Mouse (Mus musculus): Measurements from ENCODE around the gene Zfp553. TPM values are rescaled to one million over a fixed set of nuclear protein-coding genes. Genes with fewer than 3 reads are reported as not detected.

Gene Zfp553
- polyA plus RNA-seq, 1 experiment = 6.6 TPM

DNA sequence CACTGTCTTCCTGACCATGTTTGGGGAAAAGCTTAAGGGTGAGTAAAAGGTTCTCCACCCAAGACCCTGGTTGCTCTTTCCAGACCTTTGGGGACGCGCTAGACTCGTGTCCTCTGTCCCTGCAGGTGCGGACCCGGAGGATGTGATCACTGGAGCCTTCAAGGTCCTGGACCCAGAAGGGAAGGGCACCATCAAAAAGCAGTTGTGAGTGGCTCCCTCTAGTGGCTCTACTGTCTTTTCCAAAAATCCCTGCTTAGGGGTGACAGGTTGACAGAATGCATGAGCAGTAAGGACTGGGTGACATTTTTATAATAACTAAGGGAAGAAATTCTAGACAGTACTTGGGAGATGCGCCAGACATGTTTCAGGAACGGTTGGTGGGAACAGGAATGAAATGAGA lies 19.4 kb upstream of the Zfp553 start:
- Histone ChIP-seq H3K27ac (ENCODE audit: control insufficient read depth, insufficient read depth, low read depth, low read length, poor library complexity) (no peak overlapping the region), H3K4me3 (replicated peaks; ENCODE audit: control insufficient read depth, low read depth, low read length) (no peak overlapping the region), H3K4me1 (ENCODE audit: control insufficient read depth, insufficient read depth, low read length) (peaks cover 10% of the 10 kb centered on the region; the same call in 1 of the 2 replicates)
- WGBS = 32% methylated on average over 7 of the region's 7 CpGs
- TF ChIP-seq POLR2A (IDR thresholded peaks at IDR 0.05; ENCODE audit: borderline replicate concordance, control insufficient read depth, low read depth, low read length) = no peak
- TF ChIP-seq CTCF (IDR thresholded peaks at IDR 0.05; ENCODE audit: control insufficient read depth, insufficient read depth, low read length) = peak; percentile 71

DNA sequence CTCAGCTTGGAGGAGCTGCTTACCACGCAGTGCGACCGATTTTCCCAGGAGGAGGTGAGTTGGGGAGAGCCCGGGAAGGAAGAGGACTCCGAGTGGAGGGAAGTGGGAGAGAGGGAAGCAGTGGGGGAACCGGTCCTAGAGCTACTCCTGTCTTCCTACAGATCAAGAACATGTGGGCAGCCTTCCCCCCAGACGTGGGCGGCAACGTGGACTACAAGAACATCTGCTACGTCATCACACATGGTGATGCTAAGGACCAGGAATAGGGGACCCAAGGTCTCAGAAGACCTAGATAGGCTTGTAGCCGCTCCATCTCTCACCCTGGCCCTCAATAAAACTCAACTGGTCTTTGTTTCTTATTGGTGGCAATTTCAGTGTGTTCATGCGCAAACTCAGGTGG lies 18.9 kb upstream of the Zfp553 start:
- TF ChIP-seq CTCF (IDR thresholded peaks at IDR 0.05; ENCODE audit: control insufficient read depth, insufficient read depth, low read length) (peak; percentile 12; the same call in 1 of the 2 replicates), POLR2A (IDR thresholded peaks at IDR 0.05; ENCODE audit: borderline replicate concordance, control insufficient read depth, low read depth, low read length) (no peak)
- 79% methylated on average over 12 of the region's 12 CpGs for WGBS

GRCm38 (mm10) chr7:127214521-127214920 lies 18.3 kb upstream of the Zfp553 start:
- Histone ChIP-seq H3K4me3 (replicated peaks; ENCODE audit: control insufficient read depth, low read depth, low read length) (no peak overlapping the region), H3K27ac (ENCODE audit: control insufficient read depth, insufficient read depth, low read depth, low read length, poor library complexity) (no peak overlapping the region), H3K4me1 (ENCODE audit: control insufficient read depth, insufficient read depth, low read length) (peaks cover 14% of the 10 kb centered on the region)
- WGBS = 92% methylated on average over 20 of the region's 21 CpGs
- no peak for TF ChIP-seq CTCF (IDR thresholded peaks at IDR 0.05; ENCODE audit: control insufficient read depth, insufficient read depth, low read length)
- no peak for TF ChIP-seq POLR2A (IDR thresholded peaks at IDR 0.05; ENCODE audit: borderline replicate concordance, control insufficient read depth, low read depth, low read length)

More for the DNA sequence above, 18.9 kb upstream of the Zfp553 start:
- H3K4me3 ChIP-seq (replicated peaks; ENCODE audit: control insufficient read depth, low read depth, low read length) = no peak overlapping the region
- no peak overlapping the region for H3K27ac ChIP-seq (ENCODE audit: control insufficient read depth, insufficient read depth, low read depth, low read length, poor library complexity)
- peaks cover 12% of the 10 kb centered on the region for H3K4me1 ChIP-seq (ENCODE audit: control insufficient read depth, insufficient read depth, low read length)

DNA sequence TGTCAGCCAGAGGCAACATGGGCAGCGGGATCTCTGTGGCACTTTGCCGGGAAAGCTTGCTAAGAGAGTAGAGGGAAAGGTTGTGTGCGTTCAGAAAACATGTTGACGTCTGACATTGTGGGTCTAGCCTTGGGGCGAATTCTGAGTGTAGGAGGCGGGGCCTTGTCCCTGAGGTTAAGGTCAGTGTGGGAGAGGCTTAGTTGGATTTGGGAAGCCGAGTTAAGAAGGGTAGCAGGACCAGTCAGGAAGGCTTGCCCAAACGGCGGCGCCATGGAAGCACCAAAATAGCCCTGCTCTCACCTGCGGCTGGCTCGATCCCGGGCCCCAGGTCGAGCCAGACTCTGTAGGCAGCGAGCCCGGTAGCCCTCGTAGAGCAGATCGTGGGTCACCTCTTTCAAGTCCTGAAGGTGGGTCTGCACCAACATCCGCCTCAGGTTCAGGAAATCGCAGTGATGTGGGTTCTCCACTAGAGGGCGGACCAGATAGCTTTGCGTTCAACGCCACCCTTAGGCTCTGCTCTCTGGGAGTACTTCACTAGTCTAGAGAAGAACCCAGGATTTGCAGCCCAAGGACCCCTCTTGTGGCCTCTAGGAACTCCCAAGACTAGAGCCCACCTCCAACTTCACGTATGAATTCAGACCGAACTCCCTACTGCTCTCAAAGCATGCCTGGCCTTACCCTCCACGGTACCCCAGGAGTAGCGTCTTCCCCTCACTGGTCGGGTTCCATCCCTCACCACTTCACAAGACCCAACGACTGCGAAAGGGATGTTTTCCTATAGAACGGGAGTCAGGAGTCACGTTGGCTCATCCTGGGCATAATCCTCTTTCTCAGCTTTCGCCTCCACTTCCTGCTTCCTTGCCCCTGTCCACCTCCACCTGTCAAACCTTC lies 17.6 kb upstream of the Zfp553 start:
- TF ChIP-seq POLR2A (IDR thresholded peaks at IDR 0.05; ENCODE audit: borderline replicate concordance, control insufficient read depth, low read depth, low read length) = no peak
- peak; percentile 91 for TF ChIP-seq CTCF (IDR thresholded peaks at IDR 0.05; ENCODE audit: control insufficient read depth, insufficient read depth, low read length)
- 45% methylated on average over 33 of the region's 33 CpGs for WGBS
- H3K4me1 ChIP-seq (ENCODE audit: control insufficient read depth, insufficient read depth, low read length) = peaks cover 14% of the 10 kb centered on the region

GRCm38 (mm10) chr7:127216307-127216706 lies 16.6 kb upstream of the Zfp553 start:
- Histone ChIP-seq H3K27ac (ENCODE audit: control insufficient read depth, insufficient read depth, low read depth, low read length, poor library complexity) (no peak overlapping the region), H3K4me1 (ENCODE audit: control insufficient read depth, insufficient read depth, low read length) (peaks cover 13% of the 10 kb centered on the region), H3K4me3 (replicated peaks; ENCODE audit: control insufficient read depth, low read depth, low read length) (no peak overlapping the region)
- no peak for TF ChIP-seq CTCF (IDR thresholded peaks at IDR 0.05; ENCODE audit: control insufficient read depth, insufficient read depth, low read length)
- TF ChIP-seq POLR2A (IDR thresholded peaks at IDR 0.05; ENCODE audit: borderline replicate concordance, control insufficient read depth, low read depth, low read length) = no peak
- 76% methylated on average over 5 of the region's 5 CpGs for WGBS

More for the DNA sequence above, 17.6 kb upstream of the Zfp553 start:
- Histone ChIP-seq H3K4me3 (replicated peaks; ENCODE audit: control insufficient read depth, low read depth, low read length) (no peak overlapping the region), H3K27ac (ENCODE audit: control insufficient read depth, insufficient read depth, low read depth, low read length, poor library complexity) (no peak overlapping the region)

GRCm38 (mm10) chr7:127217475-127217874 lies 15.4 kb upstream of the Zfp553 start:
- peaks cover 13% of the 10 kb centered on the region for H3K4me1 ChIP-seq (ENCODE audit: control insufficient read depth, insufficient read depth, low read length)
- H3K27ac ChIP-seq (ENCODE audit: control insufficient read depth, insufficient read depth, low read depth, low read length, poor library complexity) = peak overlapping the region; percentile 89
- WGBS = 56% methylated on average over 6 of the region's 6 CpGs
- peak overlapping the region; percentile 68 for H3K4me3 ChIP-seq (replicated peaks; ENCODE audit: control insufficient read depth, low read depth, low read length)
- TF ChIP-seq CTCF (IDR thresholded peaks at IDR 0.05; ENCODE audit: control insufficient read depth, insufficient read depth, low read length) = no peak
- TF ChIP-seq POLR2A (IDR thresholded peaks at IDR 0.05; ENCODE audit: borderline replicate concordance, control insufficient read depth, low read depth, low read length) = no peak

- Histone ChIP-seq H3K4me3 (replicated peaks; ENCODE audit: control insufficient read depth, low read depth, low read length) (peak overlapping the region; percentile 68), H3K27ac (ENCODE audit: control insufficient read depth, insufficient read depth, low read depth, low read length, poor library complexity) (peak overlapping the region; percentile 89), H3K4me1 (ENCODE audit: control insufficient read depth, insufficient read depth, low read length) (peaks cover 13% of the 10 kb centered on the region)
- no peak for TF ChIP-seq CTCF (IDR thresholded peaks at IDR 0.05; ENCODE audit: control insufficient read depth, insufficient read depth, low read length)
- TF ChIP-seq POLR2A (IDR thresholded peaks at IDR 0.05; ENCODE audit: borderline replicate concordance, control insufficient read depth, low read depth, low read length) = no peak
- 6% methylated on average over 10 of the region's 10 CpGs for WGBS
These were observed 14.8 kb upstream of the Zfp553 start for GRCm38 (mm10) chr7:127217901-127218642.

DNA sequence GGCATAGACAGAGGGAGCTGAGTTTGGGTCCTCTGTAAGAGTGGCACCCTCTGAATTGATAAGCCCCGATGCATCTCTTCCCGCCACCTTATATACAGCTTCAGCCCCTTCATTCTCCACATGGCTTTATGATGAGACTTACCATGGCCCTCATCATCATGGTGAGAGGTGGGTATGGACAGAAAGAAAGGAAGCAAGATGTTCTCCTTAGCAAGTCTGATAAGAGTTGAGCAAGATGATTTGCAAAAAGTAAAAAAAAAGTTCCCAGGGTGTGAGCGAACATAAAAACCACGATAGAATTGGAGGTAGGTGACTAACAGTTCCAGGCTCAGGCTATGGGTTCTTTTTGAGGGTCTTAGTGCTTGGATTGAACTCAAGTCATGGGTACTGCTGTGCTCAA lies 14.2 kb upstream of the Zfp553 start:
- Histone ChIP-seq H3K4me3 (replicated peaks; ENCODE audit: control insufficient read depth, low read depth, low read length) (peak overlapping the region; percentile 5), H3K27ac (ENCODE audit: control insufficient read depth, insufficient read depth, low read depth, low read length, poor library complexity) (peak overlapping the region; percentile 89), H3K4me1 (ENCODE audit: control insufficient read depth, insufficient read depth, low read length) (peaks cover 13% of the 10 kb centered on the region)
- WGBS = 18% methylated on average over 4 of the region's 4 CpGs
- TF ChIP-seq POLR2A (IDR thresholded peaks at IDR 0.05; ENCODE audit: borderline replicate concordance, control insufficient read depth, low read depth, low read length) (no peak), CTCF (IDR thresholded peaks at IDR 0.05; ENCODE audit: control insufficient read depth, insufficient read depth, low read length) (no peak)

Measured in bone marrow, adult 2 months (tissue).